Mouse (Mus musculus): ENCODE results near the gene Sh3tc1. TPM values are rescaled to one million over a fixed set of nuclear protein-coding genes. Genes with fewer than 3 reads are reported as not detected.

Gene Sh3tc1
- polyA plus RNA-seq (2016; fragmentation: Nextera tagmentation; extraction: Ambion mirVana) = 4.3 and 5.6 TPM in 2 replicates

DNA sequence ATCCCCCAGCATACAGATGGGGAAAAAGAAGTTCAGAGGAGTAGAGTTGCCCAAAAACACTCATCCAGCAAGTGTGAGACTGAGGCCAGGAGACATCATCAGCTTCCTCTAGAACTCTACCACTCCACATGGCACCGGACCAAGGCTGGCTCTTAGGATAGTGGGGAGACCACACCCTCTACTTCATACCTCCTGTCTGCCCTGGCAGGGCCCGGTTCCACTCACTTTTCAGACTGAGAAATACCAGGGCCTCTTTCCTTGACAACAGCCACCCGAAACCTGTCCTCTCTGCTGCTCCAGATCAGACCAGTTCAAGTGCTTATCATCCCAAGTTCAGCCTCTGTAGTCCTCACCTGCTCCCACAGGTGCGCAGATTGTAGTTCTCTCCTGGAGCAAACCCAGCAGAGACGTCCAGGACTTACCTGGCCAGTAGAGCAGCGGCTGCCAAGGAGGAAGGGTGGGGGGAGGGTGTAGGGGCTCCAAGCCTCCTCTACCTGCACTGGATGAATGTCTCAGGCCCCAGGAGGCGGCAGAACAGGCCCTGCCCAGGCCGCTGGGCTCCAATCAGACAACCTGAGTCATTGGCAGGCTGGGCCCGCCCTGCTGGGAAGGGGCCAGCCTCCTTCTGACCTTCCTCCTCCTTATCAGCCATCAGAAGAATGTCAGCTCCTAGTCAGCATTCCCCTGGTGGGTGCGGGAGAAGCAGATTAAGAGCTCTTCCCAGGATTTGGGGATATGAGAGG lies at the start of gene Sh3tc1:
TSS of gene Sh3tc1 (minus strand) at position 452 of the 743 bp plus-strand sequence.
- no peak within 1 kb of the TSS for H3K9ac ChIP-seq (replicated peaks)
- 15% methylated on average over 10 of the region's 10 CpGs for WGBS
- 0 out of 2 replicates have a peak, but pooled peaks cover 4% of the 10 kb centered on the region for H3K4me1 ChIP-seq (replicated peaks)
- no peak within 1 kb of the TSS for H3K4me3 ChIP-seq (replicated peaks)
- ATAC-seq (ENCODE audit: insufficient number of reproducible peaks, insufficient read depth, low FRiP score, low TSS enrichment, low read depth) = no peak
- H3K27me3 ChIP-seq = peaks cover 43% of the 10 kb centered on the region
- H3K9me3 ChIP-seq = no peaks in the 10 kb centered on the region
- no peak within 1 kb of the TSS for H3K27ac ChIP-seq
- H3K36me3 ChIP-seq = no peaks in the 10 kb centered on the region
- H3K4me2 ChIP-seq = no peak within 1 kb of the TSS

DNA sequence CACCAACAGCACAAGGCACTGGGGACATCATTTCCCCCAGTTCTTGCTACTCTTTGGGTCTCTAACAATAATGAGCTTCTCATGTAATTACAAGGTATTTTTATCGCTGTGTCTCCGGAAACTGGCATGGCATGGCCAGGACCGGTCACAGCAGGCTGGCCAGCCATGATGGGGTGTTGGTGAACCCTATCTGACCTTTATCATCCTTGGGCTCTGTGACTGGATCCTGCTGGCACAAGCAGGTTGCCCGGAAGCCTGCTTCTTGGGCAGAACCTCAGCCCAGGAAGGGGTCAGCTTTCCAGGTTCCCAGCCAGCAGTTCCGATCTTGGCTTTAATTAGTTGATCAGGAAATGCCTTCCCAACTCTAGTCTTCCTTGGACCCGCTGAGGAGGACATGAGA lies 48.9 kb upstream of the Sh3tc1 start:
- WGBS = 80% methylated on average over 6 of the region's 6 CpGs
- no peaks in the 10 kb centered on the region for H3K36me3 ChIP-seq
- H3K4me3 ChIP-seq (replicated peaks) = no peak overlapping the region
- no peak overlapping the region for H3K27ac ChIP-seq
- no peak overlapping the region for H3K4me2 ChIP-seq
- H3K9me3 ChIP-seq = no peaks in the 10 kb centered on the region
- H3K27me3 ChIP-seq = no peaks in the 10 kb centered on the region; the same call in 1 of the 2 replicates
- no peak overlapping the region for H3K9ac ChIP-seq (replicated peaks)
- no peaks in the 10 kb centered on the region for H3K4me1 ChIP-seq (replicated peaks)
- no peak for ATAC-seq (ENCODE audit: insufficient number of reproducible peaks, insufficient read depth, low FRiP score, low TSS enrichment, low read depth)

DNA sequence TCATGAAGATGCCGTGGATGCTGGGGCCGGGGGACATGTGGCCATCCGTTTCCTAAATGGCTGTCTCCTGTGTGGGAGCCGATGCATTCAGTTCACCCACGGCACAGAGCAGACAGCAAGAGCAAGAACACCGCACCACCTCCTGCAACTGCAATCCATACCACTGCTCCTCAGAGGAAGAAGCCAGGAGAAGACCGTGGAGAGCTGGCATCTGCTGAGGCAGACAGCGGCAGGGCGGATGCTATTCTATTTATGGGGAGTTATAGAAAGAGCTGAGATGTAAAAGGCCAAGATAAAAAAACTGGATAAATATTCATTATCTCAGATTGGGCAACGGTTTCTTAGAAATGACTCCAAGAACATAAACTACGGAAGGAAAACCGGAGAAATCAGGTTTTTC lies 48.1 kb upstream of the Sh3tc1 start:
- no peak overlapping the region for H3K27ac ChIP-seq
- 0 out of 2 replicates have a peak, but pooled peaks cover 3% of the 10 kb centered on the region for H3K4me1 ChIP-seq (replicated peaks)
- ATAC-seq (ENCODE audit: insufficient number of reproducible peaks, insufficient read depth, low FRiP score, low TSS enrichment, low read depth) = no peak
- no peaks in the 10 kb centered on the region for H3K36me3 ChIP-seq
- no peak overlapping the region for H3K4me2 ChIP-seq
- H3K9me3 ChIP-seq = no peaks in the 10 kb centered on the region
- 87% methylated on average over 12 of the region's 12 CpGs for WGBS
- H3K27me3 ChIP-seq = no peaks in the 10 kb centered on the region
- H3K4me3 ChIP-seq (replicated peaks) = no peak overlapping the region
- H3K9ac ChIP-seq (replicated peaks) = no peak overlapping the region

GRCm38 (mm10) chr5:35785853-35786252 lies 46.1 kb upstream of the Sh3tc1 start:
- Histone ChIP-seq H3K9me3 (no peaks in the 10 kb centered on the region), H3K36me3 (no peaks in the 10 kb centered on the region), H3K4me1 (replicated peaks) (0 out of 2 replicates have a peak, but pooled peaks cover 7% of the 10 kb centered on the region), H3K27ac (no peak overlapping the region), H3K9ac (replicated peaks) (no peak overlapping the region), H3K4me2 (no peak overlapping the region), H3K4me3 (replicated peaks) (no peak overlapping the region), H3K27me3 (no peaks in the 10 kb centered on the region)
- WGBS = 72% methylated on average over 7 of the region's 7 CpGs
- ATAC-seq (ENCODE audit: insufficient number of reproducible peaks, insufficient read depth, low FRiP score, low TSS enrichment, low read depth) = no peak

DNA sequence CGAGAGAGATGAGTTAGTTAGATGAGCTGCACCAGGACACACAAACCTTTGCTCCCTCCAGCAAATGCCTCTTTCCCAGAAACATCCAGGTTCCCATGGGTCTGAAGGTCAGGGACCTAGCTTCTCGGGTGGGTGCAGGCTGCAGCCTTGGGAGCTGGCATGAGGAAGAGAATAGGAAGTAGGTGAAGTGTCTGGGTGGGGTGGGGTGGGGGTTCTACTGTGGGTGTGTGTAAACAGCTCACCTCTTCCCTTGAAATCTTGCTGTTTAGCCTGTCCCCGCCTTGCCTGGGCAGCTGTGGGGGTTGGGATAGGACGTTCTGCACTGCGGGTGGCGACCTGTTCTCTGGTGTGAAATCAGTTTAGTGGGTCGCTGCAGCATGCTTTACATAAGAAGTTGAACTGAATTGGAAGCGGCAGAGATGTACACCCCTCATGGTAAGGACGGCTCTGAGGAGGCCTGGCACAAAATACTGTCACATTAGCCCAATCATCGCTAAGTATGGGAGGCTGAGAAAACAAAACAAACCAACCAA lies 42.9 kb upstream of the Sh3tc1 start:
- ATAC-seq (ENCODE audit: insufficient number of reproducible peaks, insufficient read depth, low FRiP score, low TSS enrichment, low read depth) = no peak
- H3K36me3 ChIP-seq = no peaks in the 10 kb centered on the region
- WGBS = 55% methylated on average over 10 of the region's 10 CpGs
- no peaks in the 10 kb centered on the region for H3K9me3 ChIP-seq
- H3K27me3 ChIP-seq = no peaks in the 10 kb centered on the region
- no peak overlapping the region for H3K4me2 ChIP-seq
- H3K4me1 ChIP-seq (replicated peaks) = 0 out of 2 replicates have a peak, but pooled peaks cover 10% of the 10 kb centered on the region
- H3K9ac ChIP-seq (replicated peaks) = no peak overlapping the region
- H3K4me3 ChIP-seq (replicated peaks) = no peak overlapping the region
- no peak overlapping the region for H3K27ac ChIP-seq

GRCm38 (mm10) chr5:35781116-35781515 lies 41.3 kb upstream of the Sh3tc1 start:
- ATAC-seq (ENCODE audit: insufficient number of reproducible peaks, insufficient read depth, low FRiP score, low TSS enrichment, low read depth) = no peak
- Histone ChIP-seq H3K27me3 (no peaks in the 10 kb centered on the region), H3K27ac (no peak overlapping the region), H3K4me1 (replicated peaks) (0 out of 2 replicates have a peak, but pooled peaks cover 10% of the 10 kb centered on the region), H3K4me2 (no peak overlapping the region), H3K4me3 (replicated peaks) (no peak overlapping the region), H3K9ac (replicated peaks) (no peak overlapping the region), H3K36me3 (no peaks in the 10 kb centered on the region), H3K9me3 (no peaks in the 10 kb centered on the region)
- WGBS = 86% methylated on average over 3 of the region's 3 CpGs

GRCm38 (mm10) chr5:35774137-35774424 lies 34.3 kb upstream of the Sh3tc1 start:
- Histone ChIP-seq H3K4me3 (replicated peaks) (no peak overlapping the region), H3K4me1 (replicated peaks) (peaks cover 48% of the 10 kb centered on the region), H3K36me3 (no peaks in the 10 kb centered on the region), H3K9ac (replicated peaks) (no peak overlapping the region), H3K27me3 (0 out of 2 replicates have a peak, but pooled peaks cover 2% of the 10 kb centered on the region), H3K4me2 (peak overlapping the region; percentile 32), H3K27ac (peak overlapping the region; percentile 87), H3K9me3 (no peaks in the 10 kb centered on the region)
- peak; percentile 62; the same call in 1 of the 2 replicates for ATAC-seq (ENCODE audit: insufficient number of reproducible peaks, insufficient read depth, low FRiP score, low TSS enrichment, low read depth)
- WGBS = 9% methylated on average over 6 of the region's 6 CpGs

GRCm38 (mm10) chr5:35773274-35774136 lies 33.7 kb upstream of the Sh3tc1 start:
- 0 out of 2 replicates have a peak, but pooled peaks cover 2% of the 10 kb centered on the region for H3K27me3 ChIP-seq
- WGBS = 33% methylated on average over 13 of the region's 13 CpGs
- H3K27ac ChIP-seq = peak overlapping the region; percentile 87
- no peaks in the 10 kb centered on the region for H3K36me3 ChIP-seq
- H3K4me3 ChIP-seq (replicated peaks) = no peak overlapping the region
- H3K9ac ChIP-seq (replicated peaks) = no peak overlapping the region
- H3K4me2 ChIP-seq = peak overlapping the region; percentile 32
- no peaks in the 10 kb centered on the region for H3K9me3 ChIP-seq
- H3K4me1 ChIP-seq (replicated peaks) = peaks cover 46% of the 10 kb centered on the region
- ATAC-seq (ENCODE audit: insufficient number of reproducible peaks, insufficient read depth, low FRiP score, low TSS enrichment, low read depth) = peak; percentile 38; the same call in 1 of the 2 replicates

DNA sequence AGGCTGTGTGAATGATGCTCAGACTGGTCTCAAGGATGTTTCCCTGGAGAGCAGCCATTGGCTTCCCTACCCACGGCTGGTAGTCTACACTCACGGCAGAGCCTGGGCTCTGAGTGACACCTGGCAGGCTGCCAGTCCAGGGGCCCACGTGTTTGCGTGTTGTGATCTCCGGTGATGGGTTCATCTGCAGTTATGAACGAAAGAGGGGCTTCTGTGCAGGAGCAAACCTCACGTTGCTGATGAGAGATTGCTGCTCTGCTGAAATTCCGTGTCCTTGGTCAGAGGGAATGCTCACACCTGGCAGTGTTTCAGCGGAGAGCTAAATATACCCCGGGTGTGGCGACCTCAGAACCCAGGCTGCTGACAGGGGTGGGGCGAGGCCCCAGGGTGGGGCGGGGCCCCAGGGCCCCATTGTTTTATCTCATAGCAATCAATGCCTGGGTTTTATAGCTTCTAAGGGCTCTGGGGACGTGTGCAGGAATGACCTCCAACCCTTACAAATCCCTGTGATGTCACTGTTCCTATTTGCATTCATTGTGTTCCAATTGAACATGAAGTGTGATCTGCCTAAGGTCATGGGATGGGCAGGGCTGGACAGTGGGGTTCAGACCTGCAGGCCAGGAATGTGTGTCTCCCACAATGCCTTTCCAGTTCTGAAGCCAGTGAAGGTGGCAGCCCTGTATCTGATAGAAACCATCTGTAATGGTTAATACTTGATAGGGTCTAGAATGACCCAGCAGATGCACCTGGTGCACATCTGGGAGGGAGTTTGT lies 31.3 kb upstream of the Sh3tc1 start:
- H3K4me2 ChIP-seq = no peak overlapping the region
- no peak overlapping the region for H3K4me3 ChIP-seq (replicated peaks)
- no peaks in the 10 kb centered on the region for H3K36me3 ChIP-seq
- no peak for ATAC-seq (ENCODE audit: insufficient number of reproducible peaks, insufficient read depth, low FRiP score, low TSS enrichment, low read depth)
- H3K4me1 ChIP-seq (replicated peaks) = peaks cover 56% of the 10 kb centered on the region
- 64% methylated on average over 14 of the region's 14 CpGs for WGBS
- H3K9ac ChIP-seq (replicated peaks) = no peak overlapping the region
- no peak overlapping the region for H3K27ac ChIP-seq
- H3K9me3 ChIP-seq = no peaks in the 10 kb centered on the region
- H3K27me3 ChIP-seq = 0 out of 2 replicates have a peak, but pooled peaks cover 2% of the 10 kb centered on the region

DNA sequence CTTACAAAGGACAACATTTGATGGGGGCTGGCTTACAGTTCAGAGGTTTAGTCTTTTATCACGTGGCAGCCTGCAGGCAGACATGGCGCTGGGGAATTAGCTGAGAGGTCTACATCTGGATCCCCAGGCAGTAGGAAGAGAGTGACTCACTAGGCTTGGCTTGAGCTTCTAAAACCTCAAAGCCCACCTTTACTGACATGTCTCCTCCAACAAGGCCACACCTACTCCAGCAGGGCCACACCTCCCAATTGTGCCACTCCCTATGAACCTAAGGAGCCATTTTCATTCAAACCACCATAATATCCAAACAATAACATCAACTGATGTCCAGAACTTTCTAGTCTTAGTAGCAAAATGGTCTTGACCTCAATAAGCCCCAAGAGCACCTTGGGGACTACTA lies 30.5 kb upstream of the Sh3tc1 start:
- no peak for ATAC-seq (ENCODE audit: insufficient number of reproducible peaks, insufficient read depth, low FRiP score, low TSS enrichment, low read depth)
- Histone ChIP-seq H3K9me3 (no peaks in the 10 kb centered on the region), H3K27ac (no peak overlapping the region), H3K4me1 (replicated peaks) (peaks cover 48% of the 10 kb centered on the region), H3K27me3 (0 out of 2 replicates have a peak, but pooled peaks cover 2% of the 10 kb centered on the region), H3K36me3 (no peaks in the 10 kb centered on the region), H3K4me3 (replicated peaks) (no peak overlapping the region), H3K9ac (replicated peaks) (no peak overlapping the region), H3K4me2 (no peak overlapping the region)
- 80% methylated on average over 2 of the region's 2 CpGs for WGBS

Data from limb, embryonic 12.5 days (tissue).